Mouse (Mus musculus): Measurements from ENCODE around the gene Npr3. TPM values are rescaled to one million over a fixed set of nuclear protein-coding genes. Genes with fewer than 3 reads are reported as not detected.
A peak's percentile ranks its signal among the peaks of the same experiment; 100 is the strongest.

The Npr3 gene
- total RNA-seq, 2 experiments from 2014 or later, result 12.6 TPM

DNA sequence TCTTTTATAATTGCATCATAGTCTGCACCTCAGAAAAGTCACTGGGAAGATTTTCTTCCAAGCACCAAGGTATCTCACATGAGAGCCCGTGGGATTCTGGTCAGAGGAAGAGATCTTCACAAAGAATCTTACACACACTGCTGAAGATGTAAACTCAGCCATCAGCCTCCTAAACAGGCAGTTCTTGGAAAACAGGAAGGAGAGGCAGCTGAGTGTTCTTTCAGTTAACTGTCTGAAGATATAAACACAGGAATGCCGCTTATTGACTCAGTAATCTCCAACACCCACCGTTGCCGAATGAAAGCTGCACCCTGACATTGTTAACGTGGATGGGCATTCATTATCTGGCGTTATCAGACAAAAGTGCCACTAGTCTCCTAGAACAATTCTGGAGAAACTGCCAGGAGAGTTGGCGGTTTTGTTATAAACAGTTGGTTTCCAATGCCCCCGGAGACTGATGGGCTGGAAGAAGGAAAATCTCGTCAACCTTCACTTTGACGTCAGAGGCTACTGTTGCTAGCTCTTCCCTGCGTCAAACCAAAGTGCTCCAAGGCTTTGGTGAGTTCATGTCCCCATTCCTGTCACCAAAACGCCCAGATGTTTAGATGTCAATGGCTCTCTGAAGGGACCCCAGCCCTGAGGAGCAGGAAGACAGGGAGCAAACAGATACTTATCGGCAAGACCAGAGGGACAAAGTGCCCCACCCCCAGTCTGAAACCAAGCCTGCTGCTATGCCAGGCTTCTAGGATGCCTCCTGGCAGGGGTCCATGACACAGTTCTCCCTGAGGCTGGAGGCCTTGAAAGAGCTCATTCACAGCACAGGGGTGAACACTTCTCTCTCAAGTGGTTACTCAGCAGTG lies 105.0 kb downstream of the Npr3 start:
- DNase-seq (ENCODE audit: low spot score in 2 of 2), result peak in 1 of 2 experiments; percentile 8
- intact Hi-C loops (cut with DNase I), result no loop called here

GRCm38 (mm10) chr15:11794632-11795031 lies 112.5 kb downstream of the Npr3 start:
- intact Hi-C loops (cut with DNase I), result no loop called here
- DNase-seq (ENCODE audit: low spot score in 2 of 2), result no peak

Other genes with a start within 250 kb of the Npr3 start
- 100 to 1,000 TPM; 295 to 303 TPM for gene Sub1, start 89.7 kb upstream of the Npr3 start, total RNA-seq (2021)
- 100 to 1,000 TPM; 331 to 349 TPM for gene Zfr, start 210.5 kb upstream of the Npr3 start, total RNA-seq (2021)

Data from left cerebral cortex, postnatal 36 days (tissue).